ENCODE assay signal across 14 mouse cellular contexts in the genomic region with DNA sequence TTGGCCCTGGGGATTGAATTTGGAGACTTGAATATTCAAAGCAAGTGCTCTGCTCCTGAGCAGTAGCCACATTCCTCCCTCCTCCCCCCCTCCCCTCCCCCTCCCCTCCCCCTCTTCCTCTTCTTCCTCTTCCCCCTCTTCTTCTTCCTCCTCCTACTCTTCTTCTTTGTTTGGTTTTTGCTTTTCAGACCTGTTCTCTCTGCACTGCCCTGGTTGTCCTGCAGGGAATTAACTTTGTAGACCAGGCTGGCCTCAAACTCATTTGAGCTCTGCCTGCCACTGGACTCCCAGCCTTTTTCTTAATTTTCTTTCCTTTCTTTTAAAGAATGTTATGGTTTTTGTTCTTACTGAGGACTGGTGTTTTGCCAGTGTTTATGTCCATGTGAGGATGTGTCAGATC. TPM values are rescaled to one million over a fixed set of nuclear protein-coding genes. Genes with fewer than 3 reads are reported as not detected.
"Had no signal": no experiment of that assay in that cellular context is flagged by ENCODE, and none has a peak within 500 bp of the region (broad histone marks: within the 10 kb centered on the region; RNA-seq: fewer than 3 reads in every experiment).

No protein-coding gene starts in this region.

- DNase-seq: kidney, adult 2 months; kidney, postnatal 14 days; right cerebral cortex, adult 18-20 months; right cerebral cortex, postnatal 25 days; thymus, postnatal 36 days had no signal

- H3K27ac ChIP-seq: kidney, embryonic 15.5 days; left cerebral cortex, adult 2 months; limb, embryonic 10.5 days; lung, embryonic 15.5 days had no signal

- ATAC-seq: intestine, embryonic 16.5 days; midbrain, embryonic 16.5 days had no signal

- H3K4me1 ChIP-seq: kidney, embryonic 15.5 days; lung, embryonic 15.5 days had no signal

- H3K9me3 ChIP-seq: kidney, embryonic 15.5 days; limb, embryonic 10.5 days; lung, embryonic 15.5 days had no signal

- H3K9ac ChIP-seq: kidney, embryonic 15.5 days; lung, embryonic 15.5 days had no signal

- H3K27me3 ChIP-seq: lung, embryonic 15.5 days had no signal

- H3K4me3 ChIP-seq: kidney, embryonic 15.5 days; left cerebral cortex, adult 2 months; limb, embryonic 10.5 days; lung, embryonic 15.5 days had no signal

- H3K36me3 ChIP-seq: kidney, embryonic 15.5 days; limb, embryonic 10.5 days; lung, embryonic 15.5 days had no signal

- H3K4me2 ChIP-seq: kidney, embryonic 15.5 days; lung, embryonic 15.5 days had no signal

RNA-seq across cellular contexts. Expression of a gene that starts 9.7 kb away (rescaled TPM):
- total RNA-seq: left cerebral cortex, postnatal 14 days; megakaryocyte progenitor cell, adult 5-6 weeks had no signal
- polyA plus RNA-seq: kidney, adult 2 months; thymus, postnatal 0 days had no signal
